Mouse (Mus musculus) heart, postnatal 36 days (tissue): ENCODE results near the gene Trf. TPM values are rescaled to one million over a fixed set of nuclear protein-coding genes. Genes with fewer than 3 reads are reported as not detected.

Experiments
- DNase-seq, 2 experiments: peaks; one replicate each; pipeline ENCODE4 v3.0.0; 2021 to 2022
- intact Hi-C: fragments of 180-260 bp; cut with DNase I; formaldehyde crosslinking; loops from one replicate; pipeline ENCODE4 v1.15.1; 2025
- total RNA-seq, 2 experiments: library from RNA; stranded (reverse); gene quantifications; 2 replicates each; pipeline ENCODE4 v1.2.3; 2021

Trf gene
- total RNA-seq: 10 to 100 TPM; 53.3 to 56.3 TPM

DNA sequence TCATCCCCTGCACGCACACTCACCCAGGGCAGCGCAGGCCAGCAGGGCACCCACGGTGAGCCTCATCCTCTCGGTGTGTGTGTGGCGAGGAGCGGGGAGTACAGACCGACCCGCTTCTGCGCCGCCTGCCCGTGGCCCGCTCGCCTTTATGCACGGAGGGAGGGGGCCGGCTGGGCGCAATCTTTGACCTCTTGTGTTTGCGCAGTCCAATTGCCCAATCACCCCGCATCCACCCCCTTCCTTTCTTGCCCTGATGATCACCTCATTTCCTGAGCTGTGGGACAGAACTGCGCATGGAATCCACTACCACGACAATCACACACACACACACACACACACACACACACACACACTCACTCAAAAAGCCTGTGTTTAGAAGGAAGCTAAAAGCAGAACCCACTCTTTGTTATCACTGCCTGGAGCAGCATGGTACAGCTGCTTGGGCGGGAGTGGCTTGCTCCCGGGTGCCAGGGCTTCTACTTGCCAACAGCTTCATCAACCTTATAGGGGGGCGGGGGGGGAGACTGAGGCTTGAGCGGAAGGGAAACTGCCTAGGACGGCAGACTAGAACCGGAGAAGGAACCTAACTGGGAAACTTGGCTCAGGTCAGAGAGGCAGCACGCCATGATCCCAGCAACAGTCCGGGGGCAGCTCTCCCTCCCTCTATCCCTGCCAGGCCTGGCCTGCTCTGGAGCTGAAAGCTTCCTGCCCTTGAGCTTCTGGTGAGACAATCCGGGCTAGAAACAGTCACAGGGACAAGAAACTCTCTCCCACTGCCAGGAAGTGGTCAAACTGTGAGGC lies at the start of gene Trf, which contains the start of gene Gm20425:
Gene Trf (minus strand): TSS at position 294 of the 801 bp plus-strand sequence.
Gene Gm20425 (minus strand): TSS at position 157 of the 801 bp plus-strand sequence.
- peak; percentile 51 to 56 for DNase-seq
- intact Hi-C loops: no loop called here

DNA sequence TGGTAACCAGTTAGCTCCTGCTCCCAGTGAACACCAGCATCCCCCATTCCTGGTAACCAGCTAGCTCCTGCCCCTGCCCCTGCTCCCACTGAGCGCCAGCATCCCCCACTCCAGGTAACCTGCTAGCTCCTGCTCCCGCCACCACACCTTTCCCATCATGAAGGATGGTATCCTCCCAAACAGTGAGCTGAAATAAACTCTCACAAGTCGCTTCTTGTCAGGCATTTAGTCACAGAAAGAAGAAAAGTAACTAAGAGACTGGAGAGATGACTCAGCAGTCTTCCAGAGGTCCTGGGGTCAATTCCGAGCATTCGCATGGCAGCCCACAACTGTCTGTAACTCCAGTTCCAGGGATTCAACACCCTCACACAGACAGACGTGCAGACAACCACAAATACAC lies 46.6 kb upstream of the Trf start:
- intact Hi-C loops: no loop called here
- DNase-seq: no peak

DNA sequence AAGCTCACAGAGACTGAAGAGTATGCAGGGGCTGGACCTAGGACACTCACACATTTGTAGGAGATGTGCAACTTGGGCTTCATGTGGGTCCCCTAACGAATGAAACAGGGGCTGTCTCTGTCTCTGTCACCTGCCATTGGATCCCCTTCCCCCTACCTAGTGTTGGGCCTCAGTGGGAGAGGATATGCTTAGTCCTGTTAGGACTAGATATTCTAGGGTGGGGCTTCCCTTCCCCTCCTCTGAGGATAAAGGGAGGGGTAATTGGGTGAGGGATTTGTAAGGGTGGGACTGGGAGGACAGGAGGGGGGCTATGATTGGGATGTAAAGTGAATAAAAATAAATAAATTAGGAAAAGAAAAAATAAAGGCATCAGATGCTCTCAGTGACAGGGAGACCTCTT lies 45.4 kb upstream of the Trf start:
- DNase-seq: no peak
- intact Hi-C loops: no loop called here

DNA sequence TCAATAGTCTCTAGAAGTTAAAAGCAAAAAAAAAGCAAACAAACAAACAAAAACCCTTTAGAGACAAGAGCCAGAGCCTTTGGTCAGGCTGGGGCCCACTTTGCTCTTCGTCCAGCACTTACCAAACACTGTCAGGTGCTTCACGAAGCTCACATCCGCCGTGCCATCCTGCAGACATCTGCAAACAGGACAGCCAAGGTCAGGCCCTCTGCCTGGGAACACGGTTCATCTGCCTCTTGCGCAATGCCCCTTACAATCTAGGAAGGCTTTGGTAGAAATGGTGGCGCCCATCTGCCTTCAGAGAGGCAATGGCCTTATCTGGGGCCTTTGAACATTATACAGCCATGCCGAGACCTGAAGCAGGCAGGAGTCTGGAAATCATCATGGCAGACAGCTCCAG lies 44.6 kb upstream of the Trf start:
- intact Hi-C loops: no loop called here
- no peak for DNase-seq

DNA sequence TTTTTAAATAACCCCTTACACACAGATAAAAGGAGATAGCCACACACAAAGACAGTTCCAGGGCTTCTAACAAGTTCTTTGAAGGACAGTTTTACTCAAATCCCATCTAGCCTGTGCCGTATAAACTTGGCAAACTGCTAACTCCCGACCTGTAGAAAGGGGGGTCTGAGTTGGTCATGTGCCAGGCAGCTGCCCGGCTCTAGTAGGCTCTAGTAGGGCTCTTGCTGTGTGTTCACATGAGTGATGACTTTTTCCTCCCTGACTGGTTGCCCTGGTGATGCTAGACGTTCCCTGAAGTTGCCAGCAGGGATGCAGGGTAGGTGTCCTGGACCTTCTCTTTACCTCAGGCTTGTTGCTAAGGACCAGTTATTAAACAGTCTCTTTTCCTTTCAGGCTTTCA lies 40.9 kb upstream of the Trf start:
- intact Hi-C loops: no loop called here
- DNase-seq: no peak

DNA sequence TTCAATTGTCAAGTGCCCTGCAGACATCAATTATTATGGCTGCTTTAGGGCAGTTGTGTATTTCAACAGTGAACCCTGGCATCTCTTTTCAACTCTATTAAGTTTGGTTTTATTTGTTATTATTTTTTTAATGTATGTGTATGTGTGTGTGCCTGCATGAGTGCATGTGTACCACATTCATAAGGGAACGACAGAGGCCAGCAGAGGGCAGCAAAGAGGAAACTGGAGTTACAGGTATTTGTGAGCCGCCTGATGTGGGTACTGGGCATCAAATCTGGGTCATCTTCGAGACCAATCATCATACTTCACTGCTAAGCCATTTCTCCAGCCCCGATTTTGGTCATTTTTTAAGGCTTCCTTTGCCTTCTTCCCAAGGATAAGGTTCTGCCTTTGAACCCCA lies 35.5 kb upstream of the Trf start:
- intact Hi-C loops: no loop called here
- DNase-seq: no peak

DNA sequence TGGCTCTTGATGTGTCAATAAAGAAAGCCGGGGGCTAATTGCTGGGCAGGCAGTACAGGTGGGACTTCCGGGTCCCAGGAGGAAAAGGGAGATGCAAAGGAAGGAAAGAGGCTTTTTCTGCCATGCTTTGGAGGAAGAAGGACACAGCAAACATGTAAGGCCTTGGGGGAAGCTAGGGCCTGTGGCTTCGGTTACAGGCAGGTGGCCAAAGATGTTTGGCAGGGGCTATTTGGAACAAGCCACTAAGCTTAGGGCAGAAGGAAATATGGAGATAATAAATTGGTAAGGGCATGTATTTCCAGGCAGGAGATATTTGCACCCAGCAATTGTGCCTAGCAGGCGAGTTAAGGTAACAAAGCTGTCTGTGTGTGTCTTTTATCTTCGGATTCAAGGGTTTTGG lies 22.7 kb upstream of the Trf start:
- DNase-seq: peak in 1 of 2 experiments; percentile 25

DNA sequence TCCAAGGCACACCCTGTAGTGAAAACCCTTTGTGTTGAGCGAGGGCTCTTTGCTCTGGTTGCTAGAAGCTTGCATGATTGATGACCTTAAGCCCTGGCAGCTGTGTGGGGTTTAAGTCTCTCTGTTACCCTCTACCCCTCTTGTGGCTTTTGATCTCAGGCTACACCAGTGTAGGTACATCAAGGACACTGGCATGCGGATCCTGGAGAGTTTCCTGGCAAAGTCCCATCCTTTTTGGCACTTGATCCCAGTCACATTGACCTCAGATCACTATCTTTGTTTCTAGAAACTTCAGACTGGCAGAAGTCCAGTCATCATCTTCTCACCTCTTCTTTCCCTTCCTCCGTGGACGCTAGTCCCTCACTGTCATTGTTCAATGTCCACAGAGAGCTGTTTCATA lies 18.4 kb upstream of the Trf start:
- intact Hi-C loops: no loop called here
- no peak for DNase-seq

More for the DNA sequence above, 22.7 kb upstream of the Trf start:
- intact Hi-C loops: no loop called here

DNA sequence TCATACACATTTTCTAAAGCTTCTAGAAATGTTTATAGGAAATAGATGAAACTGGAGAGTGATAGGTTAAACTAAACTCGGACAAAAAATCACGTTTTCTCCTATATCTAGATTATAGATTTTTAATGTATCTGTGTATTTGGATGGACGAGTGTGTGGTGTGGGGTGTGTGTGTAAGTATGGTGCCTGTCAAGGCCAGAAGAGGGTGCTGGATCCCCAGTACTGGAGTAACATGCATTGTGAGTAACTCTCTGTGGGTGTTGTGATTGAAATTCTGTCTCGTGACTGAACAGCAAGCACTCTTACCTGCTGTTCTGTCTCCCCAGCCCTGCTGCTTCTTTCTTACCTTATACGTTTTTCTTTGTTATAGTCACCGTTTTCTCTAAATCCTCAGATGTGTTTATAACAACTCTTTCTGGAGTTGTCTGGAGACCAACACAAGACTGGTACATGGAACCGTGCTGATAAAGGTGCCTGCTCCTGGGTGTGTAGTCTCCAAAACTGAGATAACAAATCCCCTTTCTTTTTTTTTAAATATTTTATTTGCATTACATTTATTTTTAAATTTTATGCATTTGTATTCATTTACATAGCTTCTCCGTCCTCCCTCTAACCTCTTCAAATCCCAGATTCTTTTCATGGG lies 16.4 kb upstream of the Trf start:
- no peak for DNase-seq
- intact Hi-C loops: no loop called here

DNA sequence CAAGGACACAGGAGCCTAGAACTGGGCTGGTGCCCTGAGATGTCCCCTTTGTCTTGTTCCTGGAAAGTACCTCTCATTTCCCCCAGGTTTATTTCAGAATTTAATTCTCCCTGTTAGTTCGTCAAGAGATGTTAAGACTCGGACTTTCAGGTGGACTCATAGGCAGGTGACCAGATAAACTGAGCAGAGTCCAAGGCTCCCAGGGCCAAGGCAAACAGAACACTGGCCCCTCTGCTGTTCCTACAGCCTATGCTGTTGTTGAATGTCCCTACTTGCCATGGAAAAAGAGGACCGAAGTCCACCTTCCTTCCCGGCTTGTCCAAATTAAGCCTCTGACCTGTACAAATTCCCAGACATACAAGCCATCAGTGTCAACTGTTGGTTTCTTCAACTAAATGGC lies 13.4 kb upstream of the Trf start:
- intact Hi-C loops: no loop called here
- DNase-seq: no peak

DNA sequence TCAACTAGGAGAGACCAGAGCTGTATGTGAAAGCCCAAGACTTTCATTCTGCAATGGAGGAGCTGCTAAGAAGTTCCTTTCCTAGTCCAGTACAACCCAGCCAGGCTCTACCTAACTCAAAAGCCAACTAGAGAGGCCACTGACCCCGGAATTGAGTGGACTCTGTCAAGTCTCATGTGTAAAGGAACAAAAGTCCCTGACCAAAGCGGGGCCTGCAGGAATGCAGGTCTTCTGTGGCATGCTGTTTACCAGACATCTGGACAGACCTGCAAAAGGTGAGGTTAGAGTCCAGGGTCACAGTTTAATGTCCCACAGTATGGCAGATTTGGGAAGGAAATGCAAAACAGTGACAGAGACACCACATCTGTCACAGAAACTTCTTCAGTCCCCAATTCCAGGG lies 11.0 kb upstream of the Trf start:
- DNase-seq: no peak
- intact Hi-C loops: no loop called here

DNA sequence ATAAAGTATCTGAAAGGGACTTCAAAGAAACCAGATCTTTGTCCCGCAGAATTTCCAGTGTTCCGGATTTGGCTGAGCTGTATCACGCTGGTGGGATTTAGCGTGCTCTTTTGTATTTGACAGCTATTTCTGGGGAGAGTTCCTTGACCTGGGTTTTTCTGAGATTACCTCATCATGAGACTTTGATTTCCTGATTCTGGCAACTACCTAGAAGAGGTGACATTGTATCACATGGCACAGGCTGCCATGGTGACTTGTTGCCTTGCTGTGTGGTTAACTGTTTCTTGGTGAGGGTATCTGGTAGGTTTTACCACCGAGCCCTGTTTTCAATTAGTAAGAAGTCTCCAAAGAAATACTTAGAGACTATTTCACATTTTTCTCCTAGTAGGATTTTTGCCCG lies 9.2 kb upstream of the Trf start:
- DNase-seq: no peak
- intact Hi-C loops: no loop called here

DNA sequence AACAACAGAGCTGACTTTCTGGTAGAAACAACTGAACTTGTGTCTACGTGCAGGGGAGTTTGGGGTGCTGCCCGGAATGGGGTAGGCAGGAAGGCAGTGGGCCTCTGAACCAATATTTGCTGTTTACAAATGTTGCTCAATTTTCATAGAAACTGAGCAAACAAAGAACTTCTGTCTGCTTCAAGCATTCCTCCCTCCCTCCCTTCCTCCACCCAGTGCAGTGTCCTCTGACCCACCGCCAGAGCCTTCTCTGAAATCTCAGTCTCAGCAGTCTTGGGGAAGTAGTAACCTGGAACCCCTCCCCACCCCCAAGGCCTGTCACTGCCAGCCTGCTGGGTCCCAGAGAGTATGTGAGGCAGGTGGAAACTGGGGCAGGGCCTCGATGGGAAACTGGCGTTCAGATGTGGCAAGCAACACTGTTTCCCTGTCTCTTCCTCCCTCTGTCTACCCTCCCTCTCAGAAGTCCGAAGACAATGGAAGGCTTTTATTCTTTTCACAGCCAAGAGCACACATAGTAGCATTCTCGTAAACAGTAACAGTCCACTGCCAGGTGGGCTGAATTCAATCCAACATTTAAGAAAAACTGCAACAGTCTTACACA lies 4.4 kb upstream of the Trf start:
- no peak for DNase-seq
- intact Hi-C loops: no loop called here

DNA sequence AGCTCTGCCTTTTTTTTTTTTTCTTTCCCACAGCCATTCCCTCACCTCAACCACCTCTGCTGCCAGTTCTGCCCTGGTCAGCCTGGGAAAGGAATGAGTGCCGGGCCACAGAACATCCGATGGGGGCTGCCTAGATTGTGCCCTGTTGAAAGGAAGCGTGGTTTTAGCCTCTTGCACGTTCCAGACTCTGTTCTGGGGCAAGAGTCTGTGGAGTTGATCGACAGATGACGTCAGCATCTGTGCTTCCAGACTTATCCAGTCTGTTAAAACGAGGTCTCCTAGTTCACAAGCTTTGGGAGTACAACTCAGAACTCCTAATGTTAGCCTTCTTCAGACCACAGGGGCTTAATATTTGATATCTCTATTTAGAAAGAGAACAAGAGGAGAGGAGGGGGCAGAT lies 3.8 kb upstream of the Trf start:
- no peak for DNase-seq
- intact Hi-C loops: no loop called here

DNA sequence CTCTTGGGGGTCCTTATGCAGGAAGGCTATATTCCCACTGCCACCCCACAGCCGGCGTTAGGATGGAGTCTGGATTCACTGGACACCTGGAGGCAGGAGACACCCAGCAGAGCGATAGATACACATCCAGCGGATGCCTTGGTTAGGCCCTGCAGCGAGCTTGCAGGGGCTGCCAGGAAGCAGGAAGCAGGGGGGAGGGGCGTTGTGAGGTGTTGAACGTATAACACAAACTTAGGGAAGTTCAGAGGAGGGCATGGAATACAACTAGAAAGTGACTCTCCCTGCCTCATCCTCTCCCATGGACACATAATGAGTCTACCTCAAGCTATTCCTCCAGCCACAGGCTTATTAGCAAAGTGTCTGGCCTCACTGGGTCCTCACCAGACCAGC lies 2.8 kb upstream of the Trf start:
- intact Hi-C loops: no loop called here

DNA sequence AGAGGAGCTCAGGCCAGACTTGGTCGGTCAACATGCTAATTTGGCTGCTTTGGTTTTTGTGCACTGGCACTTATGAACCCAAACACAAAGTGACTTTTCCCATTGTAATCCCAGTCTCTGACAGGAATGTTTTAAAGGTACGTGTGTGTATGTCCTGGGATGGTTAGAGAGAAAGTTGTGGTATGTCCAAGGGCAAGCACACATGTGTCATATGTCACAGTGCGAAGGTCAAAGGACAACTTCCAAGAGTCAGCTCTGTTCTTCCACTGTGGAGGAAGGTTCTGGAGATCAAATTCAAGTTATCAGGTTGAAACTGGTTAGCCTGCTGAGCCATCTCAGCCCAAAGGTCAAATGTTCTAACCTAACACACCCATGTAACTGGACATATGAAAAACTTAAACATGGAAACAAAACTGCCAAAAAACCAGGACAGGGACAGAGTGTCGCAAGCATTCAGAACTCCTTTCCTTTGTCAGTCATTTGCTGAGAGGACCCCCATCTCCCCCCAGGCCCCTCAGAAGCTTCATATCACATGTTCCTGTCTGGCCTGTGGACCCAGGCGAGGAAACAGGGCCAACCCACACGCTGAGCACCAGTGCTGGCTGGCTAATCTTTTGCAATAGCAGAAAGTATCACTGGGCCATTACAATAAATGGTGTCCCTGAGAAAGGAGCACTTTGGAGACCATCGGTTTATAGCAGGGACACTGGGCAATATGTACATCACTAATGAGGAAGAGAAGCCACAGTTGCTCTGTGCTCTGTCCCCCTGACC lies 2.2 kb upstream of the Trf start:
- no peak for DNase-seq

More for the DNA sequence above, 2.8 kb upstream of the Trf start:
- DNase-seq: no peak

DNA sequence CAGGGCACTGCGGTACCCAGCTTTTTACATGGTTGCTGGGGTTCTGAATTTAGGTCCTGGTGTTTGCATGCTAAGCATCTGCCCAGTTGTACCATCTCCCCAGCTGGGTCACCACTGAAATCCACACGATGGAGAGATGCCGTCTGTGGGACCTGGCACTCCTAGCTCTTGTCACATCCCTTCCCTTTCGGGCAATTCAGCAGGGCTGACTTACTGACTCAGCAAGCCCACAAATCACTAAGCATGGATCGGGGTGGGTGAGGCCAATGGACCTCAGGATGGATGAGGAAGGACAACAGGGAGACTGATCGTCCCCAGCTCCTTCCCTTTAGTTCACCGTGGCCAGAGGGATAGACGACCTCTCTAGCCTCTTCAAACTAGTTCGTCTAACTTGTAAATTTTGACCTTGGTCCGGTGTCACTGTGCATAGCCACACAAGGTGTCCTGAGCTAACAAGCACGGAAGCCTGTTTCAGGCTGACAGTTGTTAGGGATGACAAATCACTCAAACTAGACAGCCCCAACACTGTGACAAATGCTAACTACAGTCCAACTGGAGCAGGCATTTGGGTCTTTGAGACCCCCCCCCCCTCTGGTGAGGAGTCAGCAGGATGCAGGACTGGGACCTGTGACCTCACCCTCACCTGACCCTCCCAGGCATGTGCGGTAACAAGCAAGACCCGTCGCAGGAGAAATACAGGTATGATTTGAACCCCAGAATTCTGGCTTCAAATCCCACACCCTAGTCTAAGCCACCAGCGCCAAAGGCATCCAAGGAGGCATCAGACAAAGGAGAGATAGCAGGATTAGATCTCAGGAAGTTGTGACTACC lies 992 bp downstream of the Trf start:
- DNase-seq: no peak
- intact Hi-C loops: loop anchor here (5.0 kb wide), 1 partner anchor 73 kb away; no protein-coding TSS in a partner anchor

More for the DNA sequence above, 2.2 kb upstream of the Trf start:
- intact Hi-C loops: no loop called here

DNA sequence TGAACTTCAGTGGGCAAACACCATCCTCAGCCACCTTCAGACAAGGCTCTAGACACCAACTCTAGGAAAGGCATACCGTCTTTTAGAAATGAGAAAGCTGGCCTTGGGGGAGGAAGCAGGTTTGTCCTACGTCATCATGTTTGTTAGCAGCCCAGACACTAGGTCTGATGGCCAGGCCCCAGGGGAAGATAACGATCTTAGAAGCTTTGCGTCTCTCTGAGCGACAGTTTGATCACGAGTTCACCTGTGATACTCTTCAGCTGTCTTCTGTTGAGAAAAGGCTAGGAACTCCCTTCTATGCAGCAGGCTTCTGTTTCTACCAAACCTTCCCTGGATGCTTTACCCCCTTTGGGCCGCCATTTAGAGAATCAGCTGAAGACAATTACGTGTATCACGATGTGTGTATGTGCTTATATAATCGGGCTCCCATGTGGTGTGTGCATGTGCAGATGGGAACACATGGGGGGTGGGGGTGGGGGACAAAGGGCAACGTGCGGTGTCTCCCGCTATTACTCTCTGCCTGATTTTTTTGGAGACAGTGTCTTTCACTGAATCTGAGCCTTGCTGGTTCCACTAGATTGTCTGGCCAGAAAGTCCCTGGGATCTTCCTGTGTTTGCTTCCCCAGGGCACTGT lies 1.8 kb downstream of the Trf start:
- intact Hi-C loops: loop anchor here (5.0 kb wide), 1 partner anchor 74 kb away; no protein-coding TSS in a partner anchor
- DNase-seq: no peak

DNA sequence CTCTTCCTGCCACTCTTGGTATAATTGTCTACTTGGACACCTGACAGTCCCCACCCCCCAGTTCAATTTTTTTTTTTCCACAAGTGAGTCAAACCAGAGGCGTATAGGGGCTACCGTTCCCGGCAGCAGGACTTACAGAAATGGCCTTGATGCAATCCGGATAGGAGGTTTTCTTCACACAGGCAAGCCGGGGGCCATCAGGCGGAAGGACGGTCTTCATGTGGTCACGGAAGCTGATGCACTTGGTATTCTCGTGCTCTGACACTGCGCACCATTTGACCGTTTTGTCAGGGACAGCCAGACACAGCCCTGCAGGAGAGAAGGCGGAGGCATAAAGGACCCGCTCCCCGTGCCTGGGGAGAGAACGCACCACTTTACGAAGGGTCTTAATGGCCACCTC lies 2.5 kb downstream of the Trf start:
- intact Hi-C loops: loop anchor here (5.0 kb wide), 1 partner anchor 75 kb away; no protein-coding TSS in a partner anchor

More for the DNA sequence above, 2.5 kb downstream of the Trf start:
- no peak for DNase-seq
